Mouse (Mus musculus): Measurements from ENCODE around the gene Esyt2. TPM values are rescaled to one million over a fixed set of nuclear protein-coding genes. Genes with fewer than 3 reads are reported as not detected.

Gene Esyt2
- polyA plus RNA-seq, 2 experiments from 2014 or later = 45.0 to 63.7 TPM

DNA sequence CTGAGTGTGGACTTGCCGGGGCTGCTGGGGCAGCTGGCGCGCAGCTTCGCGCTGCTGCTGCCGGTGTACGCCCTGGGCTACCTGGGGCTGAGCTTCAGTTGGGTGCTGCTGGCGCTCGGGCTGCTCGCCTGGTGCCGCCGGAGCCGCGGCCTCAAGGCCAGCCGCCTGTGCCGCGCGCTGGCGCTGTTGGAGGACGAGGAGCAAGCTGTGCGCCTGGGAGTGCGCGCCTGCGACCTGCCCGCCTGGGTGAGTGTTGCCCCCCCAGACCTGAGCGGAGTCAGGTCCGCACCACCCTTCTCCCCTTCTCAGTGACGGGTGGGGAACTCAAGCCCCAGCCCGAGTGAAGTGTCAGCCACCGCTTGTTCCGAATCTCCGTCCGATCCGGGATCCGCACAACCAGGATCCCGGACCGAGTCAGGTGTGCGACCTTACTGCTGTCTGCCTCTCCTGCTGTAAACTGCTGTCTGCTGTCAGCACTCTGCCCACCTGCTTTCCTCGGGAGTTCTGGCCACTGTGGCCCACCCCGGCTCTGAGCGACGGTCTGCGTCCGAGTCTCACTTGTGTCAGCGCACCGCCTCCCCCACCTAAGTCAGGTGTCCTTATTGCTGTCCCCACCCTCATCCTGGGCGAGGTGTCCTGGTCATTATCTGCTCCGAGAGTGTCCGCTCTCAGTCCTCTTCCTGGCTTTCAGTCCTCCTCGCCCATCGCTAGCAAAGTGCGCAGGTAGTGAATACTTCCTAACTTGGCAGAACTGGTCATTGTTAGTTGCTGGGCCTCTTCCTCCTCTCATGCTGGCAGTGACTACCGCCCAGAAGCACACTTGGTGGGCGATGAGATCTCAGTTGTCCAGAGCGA lies 658 bp downstream of the Esyt2 start:
- peak; percentile 25 for ATAC-seq

DNA sequence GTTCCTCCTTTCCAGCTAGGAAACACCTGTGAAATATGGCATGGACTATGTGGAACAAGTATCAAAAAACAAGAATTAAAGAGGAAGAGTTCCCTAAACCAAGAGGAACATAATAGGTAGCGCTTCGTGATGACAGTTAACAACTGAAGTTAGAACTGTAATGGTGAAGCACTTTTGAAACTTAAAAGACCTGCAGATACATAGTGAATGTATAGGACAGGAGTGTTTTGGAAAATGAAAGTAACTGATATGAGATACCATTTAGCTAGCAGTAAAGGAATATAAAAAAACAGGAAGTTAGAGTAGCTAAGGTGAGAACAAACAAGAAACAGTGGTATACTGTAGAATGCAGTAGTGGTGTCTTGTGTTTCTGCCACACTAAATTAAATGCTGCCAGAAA lies 1.9 kb downstream of the Esyt2 start:
- peak; percentile 38 for ATAC-seq

DNA sequence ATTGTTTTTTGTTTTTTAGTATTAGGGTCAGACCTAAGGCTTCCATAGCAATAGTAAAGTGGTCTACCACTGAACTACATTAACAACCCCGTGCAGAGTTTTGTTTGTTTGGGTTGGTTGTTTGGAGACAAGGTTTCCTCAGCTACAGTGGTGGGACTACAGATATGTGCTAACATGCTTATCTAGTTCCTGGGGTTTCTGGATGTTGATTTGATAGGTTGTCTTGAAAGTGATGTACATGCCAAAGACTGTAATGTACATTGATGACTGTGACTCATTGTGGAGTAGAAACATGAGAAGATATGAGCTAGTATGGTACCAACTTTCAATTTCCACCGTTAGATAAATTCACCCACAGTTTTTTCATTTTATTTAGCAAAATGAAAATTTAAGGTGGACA lies 2.5 kb downstream of the Esyt2 start:
- no peak for ATAC-seq

DNA sequence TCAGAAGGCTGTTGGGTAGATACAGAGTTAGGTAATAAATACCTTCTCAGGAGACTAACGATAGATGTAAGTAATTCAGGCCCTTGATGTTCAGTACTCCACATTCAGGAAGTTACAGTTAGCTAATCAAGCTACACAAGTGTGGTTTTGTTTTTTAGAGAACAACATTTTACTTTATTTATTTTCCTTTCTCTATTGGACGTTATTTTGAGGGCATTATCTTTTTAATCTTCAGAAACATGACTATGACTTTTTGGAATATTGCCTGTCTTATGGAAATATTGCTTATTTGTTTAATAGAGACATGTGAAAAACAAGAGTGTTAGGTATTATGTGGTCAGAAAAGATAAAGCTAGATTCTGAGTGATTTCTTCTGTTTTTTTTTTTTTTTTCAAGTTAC lies 12.2 kb downstream of the Esyt2 start:
- ATAC-seq = peak; percentile 62

DNA sequence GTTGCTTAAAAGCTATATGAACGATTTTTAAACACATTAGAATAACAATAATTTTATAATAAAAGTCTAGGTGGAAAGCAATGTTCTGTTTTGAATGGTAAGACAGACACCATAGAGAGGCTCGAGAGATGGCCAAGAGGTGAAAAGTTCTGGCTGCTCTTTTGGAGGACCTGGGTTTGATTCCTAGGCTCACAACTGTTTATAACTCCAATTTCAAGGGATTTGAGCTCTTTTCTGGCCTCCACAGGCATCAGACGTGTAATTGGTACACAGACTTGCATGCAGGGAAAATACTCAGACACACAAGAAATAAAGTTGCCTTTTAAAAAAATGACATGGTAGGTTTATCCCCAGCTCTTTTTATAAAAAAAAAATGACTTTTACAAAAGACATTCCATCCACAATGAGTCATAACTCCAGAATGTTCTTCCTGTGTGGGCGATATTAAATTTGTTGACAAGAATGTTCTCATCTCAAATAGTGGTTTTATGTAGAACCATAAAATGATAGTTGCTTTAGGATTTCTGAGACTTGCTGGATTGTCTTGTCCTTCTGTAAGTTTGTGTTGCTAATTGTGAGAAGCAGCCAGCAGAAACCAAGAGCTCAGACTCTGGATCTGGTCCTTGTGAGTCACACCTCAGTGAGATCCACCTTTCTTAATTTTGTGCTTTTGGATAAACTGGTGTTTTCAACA lies 12.8 kb downstream of the Esyt2 start:
- peak; percentile 53 for ATAC-seq

DNA sequence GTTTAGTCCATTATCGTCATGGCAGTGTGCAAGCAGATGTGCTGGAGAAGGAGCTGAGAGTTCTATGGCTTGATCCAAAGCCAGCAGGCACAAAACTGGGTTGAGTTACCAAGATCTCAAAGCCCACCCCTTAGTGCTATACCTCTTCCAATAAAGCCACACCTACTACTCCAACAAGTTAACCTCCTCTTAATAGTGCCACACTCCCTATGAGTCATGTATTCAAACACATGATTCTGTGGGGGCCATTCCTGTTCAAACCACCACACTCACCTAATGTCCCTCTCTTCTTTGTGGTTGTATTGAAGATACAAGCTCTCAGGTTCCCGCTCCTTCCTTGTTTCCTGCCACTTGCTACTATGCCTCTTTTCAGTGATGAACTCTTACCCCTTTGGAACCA lies 18.9 kb downstream of the Esyt2 start:
- peak; percentile 37 for ATAC-seq

DNA sequence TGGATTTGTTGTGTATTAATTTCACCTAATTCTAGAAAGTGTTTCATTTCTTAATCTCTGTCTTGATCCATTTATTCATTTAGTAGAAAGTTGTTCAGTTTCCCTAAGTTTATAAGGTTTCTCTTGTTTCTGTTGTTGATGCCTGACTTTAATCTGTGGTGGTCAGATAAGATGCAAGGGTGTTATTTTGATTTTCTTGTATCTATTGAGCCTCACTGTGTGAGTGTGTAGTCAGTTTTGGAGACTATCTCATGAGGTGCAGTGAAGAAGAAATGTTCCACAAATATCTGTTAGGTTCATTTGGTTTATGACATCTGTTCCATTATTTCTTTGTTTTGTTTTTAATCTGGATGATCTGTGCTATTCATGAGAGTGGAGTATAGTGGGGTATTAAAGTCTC lies 21.2 kb downstream of the Esyt2 start:
- ATAC-seq = no peak

DNA sequence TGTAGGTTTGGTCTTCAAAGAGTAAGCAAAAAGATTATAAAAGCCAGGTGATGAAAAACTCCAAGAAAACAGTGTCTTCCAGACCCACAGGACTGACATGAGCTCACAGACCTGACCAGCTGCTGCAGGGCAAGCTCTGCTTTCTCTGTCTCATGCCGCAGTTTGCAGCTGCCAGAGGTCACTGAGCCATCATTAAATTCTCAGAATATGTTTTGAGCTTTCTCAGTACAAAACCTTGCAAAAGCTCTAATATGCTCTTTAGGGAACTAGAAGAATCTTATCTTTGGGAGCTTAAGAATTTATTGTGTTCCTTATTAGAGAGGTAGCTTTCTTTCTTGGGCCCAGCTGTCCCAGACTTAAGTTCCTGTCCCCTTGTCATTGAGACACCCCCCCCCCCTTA lies 25.0 kb downstream of the Esyt2 start:
- no peak for ATAC-seq

DNA sequence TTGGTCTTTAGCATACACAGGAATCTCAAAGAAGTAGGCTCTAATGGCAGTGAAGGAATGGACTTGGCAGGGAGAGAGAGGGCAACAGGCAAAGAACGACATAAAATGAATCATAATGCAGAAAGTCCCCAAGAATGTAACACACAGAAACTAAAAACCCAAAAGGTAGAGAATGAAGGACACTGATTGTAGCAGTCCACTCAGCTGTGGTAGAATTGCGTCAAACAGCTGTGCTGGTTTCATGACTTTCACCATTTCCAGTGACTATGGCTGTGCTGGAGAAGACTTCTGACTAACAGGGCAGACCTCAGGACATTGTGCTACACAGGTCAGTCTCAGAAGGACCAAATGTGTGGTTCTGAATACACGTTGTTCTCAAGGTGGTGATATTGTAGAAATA lies 26.9 kb downstream of the Esyt2 start:
- no peak for ATAC-seq

DNA sequence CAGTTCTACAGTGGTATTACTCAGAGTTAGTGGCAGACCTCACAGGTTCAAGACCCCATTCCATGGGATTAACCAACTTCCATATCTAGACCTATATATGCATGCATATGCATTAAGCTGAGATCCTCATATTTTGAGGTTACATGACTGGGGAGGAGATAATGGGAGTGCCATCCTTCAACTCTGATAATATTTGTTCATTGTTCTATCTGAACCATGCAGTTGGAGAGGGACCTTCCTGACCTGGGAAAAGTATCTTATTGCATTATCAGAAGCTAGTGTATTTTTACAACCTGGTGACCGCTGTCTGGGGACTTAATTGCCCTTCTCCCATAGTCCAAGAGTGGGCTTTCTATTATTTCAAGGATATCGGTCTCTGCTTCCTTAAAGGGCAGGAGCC lies 27.6 kb downstream of the Esyt2 start:
- ATAC-seq = no peak

DNA sequence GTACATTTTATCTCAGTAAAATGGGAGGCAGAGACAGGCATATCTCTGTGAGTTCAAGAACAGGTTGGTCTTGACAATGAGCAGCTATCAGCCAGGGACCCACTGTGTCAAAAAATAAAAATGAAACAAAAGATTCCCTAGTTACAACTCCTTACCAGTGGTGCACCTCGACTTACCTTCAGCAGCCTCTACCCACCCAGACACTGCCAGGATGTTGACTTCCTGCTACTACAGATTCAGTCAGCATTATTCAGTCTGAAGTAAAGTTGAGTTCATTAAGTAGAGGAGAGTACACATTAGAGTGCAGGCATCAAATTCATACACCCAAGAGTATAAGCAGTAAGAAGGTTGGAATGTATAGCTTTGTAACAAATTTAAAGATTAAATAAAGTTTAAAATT lies 32.8 kb downstream of the Esyt2 start:
- ATAC-seq = peak; percentile 67

DNA sequence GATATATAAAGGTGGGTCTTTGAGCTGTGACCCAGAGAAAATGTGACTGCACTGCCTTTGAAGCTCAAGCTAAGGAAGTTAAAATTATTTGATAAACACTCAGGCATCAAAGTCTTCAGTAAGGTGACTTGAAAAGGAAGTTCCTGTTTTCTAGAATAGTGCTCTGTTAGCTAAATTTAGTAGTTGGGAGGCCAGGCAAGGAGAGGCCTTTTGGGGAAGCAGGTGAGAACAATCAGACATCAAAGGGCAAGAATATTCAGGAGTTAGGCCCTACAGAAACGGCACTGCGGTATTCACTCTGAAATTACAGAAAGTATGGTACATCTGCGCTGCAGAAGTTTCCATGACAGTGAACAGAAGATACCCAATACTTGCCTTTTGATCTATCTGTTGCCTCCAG lies 34.5 kb downstream of the Esyt2 start:
- ATAC-seq = peak; percentile 73

DNA sequence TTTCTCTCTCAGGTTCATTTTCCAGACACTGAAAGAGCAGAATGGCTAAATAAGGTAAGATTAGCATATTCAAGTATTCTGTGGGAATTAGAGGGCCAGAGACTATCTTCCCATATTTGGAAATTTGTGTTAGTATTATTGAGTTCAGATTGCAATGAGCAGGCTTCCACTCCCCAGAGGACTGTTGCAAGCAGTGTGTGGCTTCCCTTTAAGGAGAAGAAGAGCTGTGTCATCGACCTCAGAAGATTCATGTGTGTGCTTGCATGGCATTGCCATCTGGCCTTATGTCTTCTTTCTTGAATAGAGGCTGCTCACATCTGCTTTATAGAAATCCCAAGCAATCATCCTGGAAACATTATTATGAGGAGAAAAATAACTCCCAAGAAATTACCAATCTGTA lies 36.8 kb downstream of the Esyt2 start:
- ATAC-seq = no peak

DNA sequence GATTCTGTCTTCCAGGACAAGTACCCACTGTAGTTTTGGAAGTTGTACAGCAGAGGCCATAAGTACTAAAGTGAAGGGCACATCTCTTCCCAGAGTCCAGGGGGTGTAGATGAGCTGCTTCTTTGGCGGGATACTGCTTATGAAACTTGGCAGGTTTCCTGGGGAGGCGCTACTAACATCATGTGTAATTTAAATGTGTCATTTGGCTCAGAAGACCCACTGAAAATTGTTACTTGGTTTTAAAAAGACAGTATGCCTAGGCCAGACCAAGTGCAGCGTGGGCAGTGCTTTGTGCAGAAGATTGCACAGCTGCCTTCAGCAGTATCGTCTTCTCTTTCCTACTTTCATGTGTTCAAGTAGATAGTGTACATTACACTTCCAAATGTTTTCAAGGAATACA lies 44.5 kb downstream of the Esyt2 start:
- ATAC-seq = no peak

DNA sequence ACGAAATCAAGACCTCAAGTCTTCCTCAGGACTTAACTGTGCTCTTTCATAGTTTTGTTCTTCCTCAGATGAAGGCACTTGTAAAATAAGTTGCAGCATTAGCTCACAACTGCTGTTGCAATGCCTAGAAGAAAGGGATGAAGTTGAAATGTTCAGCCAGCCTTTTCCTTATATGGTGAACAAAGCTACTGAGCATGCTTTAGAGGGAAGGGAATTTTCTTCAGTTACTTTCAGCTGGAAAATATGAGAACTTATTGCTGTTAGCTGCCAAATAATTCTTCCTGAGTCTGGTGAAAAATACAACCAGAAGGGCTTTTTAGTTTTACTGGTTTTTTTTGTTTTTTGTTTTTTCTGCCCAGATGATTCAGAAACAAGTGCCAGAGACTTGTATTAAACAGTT lies 45.2 kb downstream of the Esyt2 start:
- ATAC-seq = no peak

DNA sequence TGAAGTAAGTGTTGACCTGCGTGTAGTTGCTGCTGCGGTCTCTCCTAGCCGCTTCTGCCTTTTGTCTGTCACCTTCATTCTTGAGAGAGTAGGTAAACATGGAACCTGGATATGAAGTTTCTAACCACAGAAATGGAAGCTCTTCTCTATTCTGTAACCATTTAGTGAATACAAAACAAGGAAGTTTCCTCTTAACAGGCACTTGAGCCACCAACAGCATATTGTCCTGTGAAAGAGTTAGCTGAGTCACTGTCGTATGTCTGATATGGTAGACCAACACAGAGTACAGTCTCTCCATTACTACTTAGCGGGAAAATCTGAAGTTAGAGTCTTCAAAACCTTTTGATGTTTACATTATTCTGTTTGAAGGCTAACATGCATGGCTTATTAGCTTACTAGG lies 53.3 kb downstream of the Esyt2 start:
- ATAC-seq = no peak

DNA sequence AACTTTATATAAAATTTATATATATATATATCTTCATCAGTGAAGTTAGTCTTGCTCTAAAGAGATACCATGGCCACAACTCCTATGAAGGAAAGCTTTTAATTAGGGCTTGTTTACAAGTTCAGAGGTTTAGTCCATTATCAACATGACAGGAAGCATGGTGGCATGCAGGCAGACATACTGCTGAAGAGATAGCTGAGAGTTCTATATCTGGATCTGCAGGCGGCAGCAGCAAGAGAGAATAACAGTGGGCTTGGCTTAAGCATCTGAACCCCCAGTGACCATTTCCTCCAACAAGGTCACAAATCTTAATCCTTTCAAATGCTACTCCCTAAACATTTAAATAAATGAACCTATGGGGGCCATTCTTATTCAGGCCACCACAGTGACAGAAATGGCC lies 59.2 kb downstream of the Esyt2 start:
- no peak for ATAC-seq

DNA sequence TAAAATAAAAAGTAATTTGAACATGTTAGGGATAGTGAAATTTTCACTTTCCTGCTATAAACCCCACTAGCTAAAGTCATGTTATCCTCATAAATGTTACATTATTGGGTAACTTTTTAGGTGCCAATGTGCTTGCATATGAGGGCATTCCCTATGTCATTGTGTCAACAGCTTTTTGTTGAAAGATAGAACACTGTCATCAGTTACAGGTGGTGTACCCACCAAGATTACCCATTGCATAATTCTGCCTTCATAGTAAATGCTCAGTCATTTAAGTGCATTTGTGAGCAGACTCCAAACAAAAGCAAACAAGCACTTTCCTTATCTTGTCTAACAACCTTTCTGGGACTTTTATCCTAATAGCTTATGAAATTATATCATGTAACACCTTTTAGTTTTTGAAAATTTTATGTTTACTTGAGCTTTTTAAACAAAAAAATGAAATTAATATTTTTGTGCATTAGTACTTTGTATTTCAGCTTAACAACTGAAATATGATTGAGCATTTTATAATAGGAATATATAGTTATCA lies 67.8 kb downstream of the Esyt2 start:
- no peak for ATAC-seq

DNA sequence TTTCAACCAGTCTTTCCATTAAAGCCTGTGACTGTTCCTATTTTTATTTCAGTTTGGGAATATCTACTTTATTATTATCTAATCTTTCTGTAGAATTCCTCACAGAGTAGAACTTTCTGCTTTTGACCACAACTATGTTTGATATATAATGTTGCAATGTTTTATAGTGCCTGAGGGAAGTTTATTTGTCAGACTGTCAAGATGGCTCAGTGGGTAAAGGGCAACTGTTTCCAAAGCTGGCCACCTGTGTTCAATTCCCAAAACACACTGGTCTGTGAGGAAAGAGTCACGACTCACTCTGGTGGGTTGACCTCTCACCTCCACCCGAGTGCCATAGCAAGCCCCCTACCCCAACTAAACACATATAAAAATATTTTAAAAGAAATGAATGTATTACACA lies 68.4 kb downstream of the Esyt2 start:
- no peak for ATAC-seq

DNA sequence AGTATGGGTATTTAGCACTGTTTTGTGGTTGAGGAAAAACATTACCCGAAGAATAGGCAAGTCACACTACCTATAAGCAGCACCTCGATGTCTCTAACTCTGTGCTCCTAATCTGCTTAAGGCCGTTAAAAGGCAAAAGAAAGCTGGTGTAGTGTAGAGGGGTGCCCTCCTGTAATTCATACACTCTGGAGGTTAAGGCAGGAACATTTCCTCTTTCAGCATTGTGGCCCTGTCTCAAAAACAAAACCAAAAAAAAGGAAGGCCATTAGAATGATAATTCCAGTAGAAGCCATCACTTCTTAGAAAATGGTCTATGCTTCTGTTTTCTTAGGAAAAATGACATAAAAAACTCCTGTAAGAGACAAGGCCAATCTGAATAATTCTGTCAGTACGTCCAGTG lies 70.0 kb downstream of the Esyt2 start:
- ATAC-seq = no peak

DNA sequence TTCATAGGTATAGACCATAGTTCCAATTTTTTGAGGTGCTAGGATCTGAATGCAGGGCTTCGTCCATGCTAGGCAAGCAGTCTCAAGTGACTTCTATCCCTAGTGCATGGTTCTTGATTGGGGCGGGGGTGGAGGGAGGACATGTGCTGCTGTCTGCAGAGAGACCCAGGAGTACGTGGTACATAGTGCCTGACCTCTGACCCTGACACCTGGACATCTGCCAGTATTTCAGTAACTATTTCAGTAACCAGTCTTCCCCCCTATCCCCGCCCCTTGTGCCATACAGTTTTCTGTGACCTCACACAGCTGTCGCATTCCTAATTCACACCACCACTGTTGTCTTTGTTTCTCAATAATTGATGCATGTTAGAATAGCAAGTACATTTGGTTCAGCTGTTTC lies 71.4 kb downstream of the Esyt2 start:
- no peak for ATAC-seq

DNA sequence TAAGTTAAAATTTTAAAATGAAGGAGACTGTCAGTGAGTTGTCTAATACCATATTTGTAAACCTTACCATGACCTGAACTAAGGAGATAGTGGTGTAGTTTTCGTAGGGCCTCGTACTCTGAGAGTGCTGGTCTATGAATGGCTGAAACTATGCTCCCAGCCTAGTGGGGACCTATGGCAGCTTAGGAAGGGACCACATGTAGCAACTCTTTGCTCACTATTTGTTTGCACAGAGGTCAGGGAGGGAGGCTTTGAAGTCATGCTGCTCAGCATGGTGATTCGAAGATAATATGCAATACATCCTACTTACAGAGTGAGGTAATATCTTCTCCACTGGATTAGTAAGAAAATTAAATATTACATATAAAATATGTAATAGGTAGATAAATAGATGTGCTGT lies 73.7 kb downstream of the Esyt2 start:
- ATAC-seq = no peak

DNA sequence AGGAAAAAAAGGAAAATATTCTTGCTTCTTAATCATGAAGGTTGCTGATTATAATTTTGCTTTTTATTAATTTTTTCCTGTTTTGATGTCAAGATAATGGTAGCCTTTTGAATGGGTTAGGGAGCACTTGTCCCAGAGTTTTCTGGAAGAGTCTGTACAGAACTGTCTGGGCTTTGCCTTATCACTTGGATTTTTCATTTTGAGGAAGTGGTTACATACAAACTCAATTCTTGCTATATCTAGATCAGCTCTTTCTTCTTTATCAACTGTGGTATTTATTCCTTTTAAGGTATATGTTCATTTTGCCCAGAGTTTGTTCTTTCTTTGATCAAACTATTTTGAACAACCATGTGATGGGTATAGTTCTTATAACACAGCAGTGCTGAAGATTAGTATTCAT lies 81.1 kb downstream of the Esyt2 start:
- ATAC-seq = no peak

DNA sequence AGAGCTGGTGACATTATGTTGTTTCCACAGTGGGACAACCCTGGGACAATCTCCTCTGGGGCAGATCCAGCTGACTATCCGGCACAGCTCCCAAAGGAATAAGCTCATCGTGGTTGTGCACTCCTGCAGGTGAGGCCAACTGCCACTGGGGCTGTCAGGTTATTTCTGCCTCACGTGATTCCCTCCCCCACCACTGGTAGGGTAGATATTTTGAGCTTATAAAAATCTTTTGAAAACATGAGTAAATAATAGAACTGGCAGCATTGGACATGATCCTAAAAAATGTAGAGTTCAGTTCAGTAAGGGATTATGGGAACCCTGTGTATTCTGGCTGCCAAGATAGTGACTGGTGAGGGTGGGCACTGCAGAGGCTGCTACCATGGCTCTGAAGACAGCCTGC lies 85.9 kb downstream of the Esyt2 start:
- ATAC-seq = no peak

All from CD4-positive, CD25-positive, alpha-beta regulatory T cell, adult 4 months (primary cell).